Mouse (Mus musculus) cerebellum, adult 11 months (tissue): ENCODE results near the gene Gm20852.
"Not testable (repeated sequence)": the region's sequence is repeated elsewhere in the genome, so short reads cannot be mapped to it uniquely, and the experiment has no call there.

Source experiments
- DNase-seq: peaks from one replicate; pipeline ENCODE4 v3.0.0; 2022

The Gm20852 gene

GRCm38 (mm10) chrY:66742023-66742422 is at the start of gene Gm20852:
TSS of gene Gm20852 (minus strand) at chrY:66742123.
- DNase-seq, result not testable (repeated sequence)
